Mouse (Mus musculus): ENCODE data around the gene Ston1.

The Ston1 gene

DNA sequence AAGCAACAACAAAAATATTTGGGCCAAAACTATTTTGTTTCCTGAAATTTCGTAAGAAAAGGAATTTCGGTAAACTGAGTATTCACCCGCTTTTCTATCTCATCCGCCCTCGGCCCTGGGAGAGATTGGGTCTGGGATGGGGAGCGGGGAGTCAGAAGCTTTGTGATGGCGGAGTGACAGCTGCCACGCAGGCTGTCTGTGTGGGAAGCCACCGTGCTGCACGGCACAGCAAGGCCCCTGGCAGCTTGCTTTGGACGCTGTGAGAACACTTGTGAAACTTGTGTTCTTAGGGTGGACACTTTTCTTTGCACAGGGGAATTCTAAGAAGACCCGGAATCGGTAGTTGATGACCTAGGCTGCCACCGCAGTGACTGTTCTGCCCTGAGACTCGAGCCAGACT, 10.1 kb upstream of the Ston1 start:
- DNase-seq (ENCODE audit: extremely low spot score, low read depth, low spot score): no peak

GRCm38 (mm10) chr17:88588228-88588627, 9.3 kb upstream of the Ston1 start:
- no peak for DNase-seq (ENCODE audit: extremely low spot score, low read depth, low spot score)

DNA sequence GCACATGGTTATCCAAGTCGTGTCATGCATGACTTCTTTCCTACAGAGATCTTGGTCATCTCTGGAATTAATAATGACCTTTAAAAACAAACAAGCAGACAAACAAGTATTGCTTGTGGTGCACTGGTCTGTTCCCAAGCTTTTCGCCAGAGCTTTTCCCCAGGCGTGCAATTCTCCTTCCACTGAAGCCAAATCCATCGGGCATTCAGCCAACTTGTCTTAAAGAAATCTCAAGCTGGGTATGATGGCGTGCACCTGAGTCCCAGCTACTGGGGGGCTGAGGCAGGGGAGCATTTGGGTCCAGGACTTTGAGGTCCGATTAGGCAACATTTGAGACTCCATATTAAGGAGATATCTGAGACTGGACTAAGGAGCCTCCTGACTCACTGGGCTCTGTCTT, 7.2 kb upstream of the Ston1 start:
- no peak for DNase-seq (ENCODE audit: extremely low spot score, low read depth, low spot score)

DNA sequence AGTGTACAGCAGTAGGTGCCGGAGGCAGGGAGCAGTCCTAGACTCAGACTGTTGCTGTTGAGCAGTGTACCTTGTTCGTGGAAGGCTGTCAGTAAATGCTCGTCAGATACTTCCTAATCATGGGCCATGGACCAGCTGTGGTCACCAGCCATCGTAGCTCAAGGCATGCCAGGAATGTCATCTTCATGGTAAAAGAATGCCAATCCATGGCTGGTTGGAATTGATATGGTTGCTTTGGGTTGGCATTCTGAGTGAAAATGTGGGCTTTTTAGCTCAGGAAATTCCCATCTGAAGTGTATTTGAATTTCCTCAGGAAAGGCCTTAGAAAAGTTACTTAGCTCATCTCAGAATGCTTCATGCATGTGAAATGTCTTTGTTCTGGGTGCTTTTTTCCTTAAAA, 2.4 kb upstream of the Ston1 start:
- DNase-seq (ENCODE audit: extremely low spot score, low read depth, low spot score): no peak

- DNase-seq (ENCODE audit: extremely low spot score, low read depth, low spot score): no peak
Measured at GRCm38 (mm10) chr17:88596068-88596467, 1.4 kb upstream of the Ston1 start.

DNA sequence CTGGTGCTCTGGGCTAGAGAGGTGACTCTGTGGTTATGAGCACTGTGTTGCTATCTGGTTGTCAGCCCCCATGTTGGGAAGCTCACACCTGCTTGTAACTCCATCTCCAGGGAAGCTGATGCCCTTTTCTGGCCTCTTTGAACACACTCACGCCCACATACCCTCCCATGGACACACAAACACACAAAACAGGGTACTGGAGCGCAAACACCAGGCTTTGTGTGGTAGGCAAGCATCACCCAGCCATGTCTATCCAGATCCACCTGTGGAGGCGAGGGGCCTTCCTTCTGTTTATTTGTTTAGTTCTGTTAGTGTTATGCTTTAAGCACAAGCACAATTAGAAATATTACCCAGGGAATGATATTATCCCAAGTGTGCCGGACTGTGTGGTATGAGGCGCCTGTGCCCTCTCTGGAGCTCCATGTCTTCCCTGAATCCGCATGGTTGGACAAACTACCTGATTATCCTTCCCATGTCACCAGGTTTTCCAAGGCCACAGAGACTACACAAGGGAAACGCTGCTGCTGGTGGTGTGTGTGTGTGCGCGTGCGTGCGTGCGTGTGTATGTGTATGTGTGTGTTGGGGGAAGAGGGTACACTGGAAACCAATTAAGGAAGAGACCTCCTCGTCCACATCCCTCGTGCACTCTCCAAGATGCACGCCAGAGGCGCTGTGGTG, 801 bp upstream of the Ston1 start:
- no peak for DNase-seq (ENCODE audit: extremely low spot score, low read depth, low spot score)

- no peak for DNase-seq (ENCODE audit: extremely low spot score, low read depth, low spot score)
Measured at GRCm38 (mm10) chr17:88598056-88598420, 554 bp downstream of the Ston1 start.

GRCm38 (mm10) chr17:88598570-88599368, 1.3 kb downstream of the Ston1 start:
- DNase-seq (ENCODE audit: extremely low spot score, low read depth, low spot score): no peak

GRCm38 (mm10) chr17:88600492-88601026, 3.1 kb downstream of the Ston1 start:
- DNase-seq (ENCODE audit: extremely low spot score, low read depth, low spot score): no peak

DNA sequence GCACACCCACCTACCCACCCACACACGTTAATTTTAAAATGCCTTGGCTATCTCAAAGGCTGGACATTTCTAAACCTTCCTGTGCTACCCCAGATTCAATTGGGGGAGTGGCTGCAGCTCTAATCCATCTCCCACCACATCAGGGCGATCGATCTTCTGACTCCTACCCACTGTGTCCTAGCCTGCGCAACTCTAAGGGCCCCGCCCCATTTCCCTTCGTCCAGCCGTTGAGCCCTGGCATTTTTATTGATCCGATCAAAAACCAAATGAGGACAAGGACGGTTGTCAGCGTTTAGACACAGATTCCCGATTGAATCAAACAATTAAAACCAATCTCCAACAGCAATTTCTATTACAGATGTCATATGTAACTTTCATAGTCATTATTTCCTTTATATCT, 6.5 kb downstream of the Ston1 start:
- no peak for DNase-seq (ENCODE audit: extremely low spot score, low read depth, low spot score)

DNA sequence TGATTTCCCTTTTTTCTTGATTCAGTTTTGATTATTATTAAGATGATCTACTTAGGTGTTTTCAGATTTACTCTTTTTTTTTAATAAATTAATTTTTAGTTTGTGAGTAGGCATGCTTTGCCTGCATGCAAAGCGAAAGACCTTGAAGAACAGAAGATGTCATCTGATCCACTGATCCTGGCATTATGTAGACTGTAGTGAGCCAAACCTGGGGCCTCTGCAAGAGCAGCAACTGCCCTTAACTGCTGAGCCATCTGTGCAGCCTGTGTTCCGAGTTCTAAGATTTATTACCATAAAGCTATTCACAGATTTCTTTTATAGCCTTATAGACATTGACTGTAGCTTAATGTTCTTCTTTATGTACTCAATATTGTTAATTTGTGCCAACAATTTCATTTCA, 8.6 kb downstream of the Ston1 start:
- no peak for DNase-seq (ENCODE audit: extremely low spot score, low read depth, low spot score)

- no peak for DNase-seq (ENCODE audit: extremely low spot score, low read depth, low spot score)
Measured at GRCm38 (mm10) chr17:88609361-88609760, 11.9 kb downstream of the Ston1 start.

- DNase-seq (ENCODE audit: extremely low spot score, low read depth, low spot score): no peak
Measured at GRCm38 (mm10) chr17:88611057-88611456, 13.6 kb downstream of the Ston1 start.

DNA sequence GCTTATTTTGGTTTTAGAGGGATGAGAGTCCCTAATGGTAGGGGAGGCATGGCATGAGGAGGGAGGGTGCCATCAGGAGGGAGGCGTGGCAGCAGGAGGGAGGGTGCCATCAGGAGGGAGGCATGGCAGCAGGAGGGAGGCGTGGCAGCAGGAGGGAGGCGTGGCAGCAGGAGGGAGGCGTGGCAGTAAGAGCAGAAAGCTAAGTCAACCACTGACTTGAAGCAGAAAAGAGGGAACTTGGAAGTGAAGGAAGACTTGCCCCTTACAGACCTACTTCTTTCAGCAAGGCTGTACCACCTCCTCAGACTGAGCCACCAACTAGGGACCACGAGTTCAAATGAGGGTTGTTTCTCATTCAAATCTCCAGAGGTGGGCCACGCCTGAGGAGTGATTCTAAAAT, 15.7 kb downstream of the Ston1 start:
- no peak for DNase-seq (ENCODE audit: extremely low spot score, low read depth, low spot score)

DNA sequence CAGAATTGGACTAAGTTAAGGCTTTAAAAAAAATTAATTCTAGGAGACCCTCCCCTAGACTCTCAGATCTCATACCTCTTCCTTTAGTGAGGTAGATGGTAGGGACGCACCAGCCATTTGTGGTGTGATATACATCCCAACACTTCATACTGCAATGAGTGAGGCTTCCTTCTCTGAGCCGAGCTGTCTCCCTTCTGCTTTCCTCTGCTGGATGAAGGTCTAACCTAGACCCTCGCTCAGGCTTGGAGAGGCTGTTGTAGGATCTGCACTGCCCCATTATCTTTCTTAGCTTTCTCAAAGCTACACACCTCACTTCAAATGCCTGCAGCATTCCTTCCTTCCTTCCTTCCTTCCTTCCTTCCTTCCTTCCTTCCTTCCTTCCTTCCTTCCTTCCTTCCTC, 16.2 kb downstream of the Ston1 start:
- no peak for DNase-seq (ENCODE audit: extremely low spot score, low read depth, low spot score)

DNA sequence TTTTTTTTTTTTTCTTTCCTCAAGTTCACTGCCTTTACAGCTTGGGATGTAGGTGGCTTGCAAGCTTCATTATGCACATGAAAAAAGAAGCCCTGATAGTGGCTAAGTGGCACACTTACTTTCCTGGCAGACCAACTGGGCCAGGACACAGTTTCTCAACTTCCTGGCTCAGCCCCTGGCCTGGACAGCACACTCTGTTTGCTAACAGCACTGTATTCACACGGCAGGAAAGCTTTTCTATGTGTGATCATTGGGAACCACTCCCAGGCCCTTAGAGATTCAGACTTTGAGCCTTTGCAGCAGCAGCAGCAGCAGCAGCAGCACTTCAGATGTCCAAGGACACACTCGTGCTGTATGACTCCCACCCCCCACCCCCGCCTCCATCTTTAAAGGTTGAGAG, 16.8 kb downstream of the Ston1 start:
- DNase-seq (ENCODE audit: extremely low spot score, low read depth, low spot score): no peak

- no peak for DNase-seq (ENCODE audit: extremely low spot score, low read depth, low spot score)
Measured at GRCm38 (mm10) chr17:88614733-88615132, 17.2 kb downstream of the Ston1 start.

- DNase-seq (ENCODE audit: extremely low spot score, low read depth, low spot score): no peak
Measured at GRCm38 (mm10) chr17:88615492-88616155, 18.1 kb downstream of the Ston1 start.

DNA sequence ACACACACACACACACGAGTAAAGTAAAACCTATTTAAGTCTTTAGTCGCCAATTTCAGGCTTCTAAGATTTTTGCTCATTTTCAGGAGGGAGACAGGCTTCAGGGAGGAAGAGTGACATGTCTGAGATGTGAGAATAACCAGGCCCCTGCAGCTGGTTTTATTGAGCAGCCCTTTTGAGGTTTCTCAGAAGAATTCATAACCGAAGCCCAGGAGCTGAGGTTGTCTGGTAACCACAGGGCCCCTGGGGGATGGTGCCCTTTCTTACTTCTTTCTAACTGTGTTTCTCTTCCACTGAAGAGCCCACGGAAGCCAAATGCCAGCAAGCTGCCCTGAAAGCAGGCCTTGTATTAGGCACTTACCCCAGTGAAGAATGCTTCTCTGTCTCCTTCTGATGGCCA, 23.5 kb downstream of the Ston1 start:
- DNase-seq (ENCODE audit: extremely low spot score, low read depth, low spot score): no peak

DNA sequence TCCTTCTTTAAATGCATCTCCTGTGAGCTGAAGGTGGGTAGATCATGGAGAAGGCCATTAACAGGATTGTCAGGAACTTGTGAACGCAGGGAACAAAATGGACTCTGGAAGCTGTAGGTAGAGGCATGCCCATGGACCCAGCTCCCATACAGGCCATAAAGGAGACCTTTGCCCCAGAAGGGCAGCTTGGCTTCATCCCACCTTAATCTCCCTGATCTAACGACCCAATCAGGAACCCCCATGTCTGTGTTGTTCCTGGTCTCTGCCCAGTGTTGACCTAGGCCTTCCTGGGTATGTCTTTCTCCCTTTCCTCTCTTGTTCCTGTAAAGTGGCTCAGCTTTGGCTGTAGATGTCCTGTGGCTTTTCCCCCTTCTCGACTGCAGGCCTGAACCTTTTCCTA, 23.9 kb downstream of the Ston1 start:
- DNase-seq (ENCODE audit: extremely low spot score, low read depth, low spot score): no peak

DNA sequence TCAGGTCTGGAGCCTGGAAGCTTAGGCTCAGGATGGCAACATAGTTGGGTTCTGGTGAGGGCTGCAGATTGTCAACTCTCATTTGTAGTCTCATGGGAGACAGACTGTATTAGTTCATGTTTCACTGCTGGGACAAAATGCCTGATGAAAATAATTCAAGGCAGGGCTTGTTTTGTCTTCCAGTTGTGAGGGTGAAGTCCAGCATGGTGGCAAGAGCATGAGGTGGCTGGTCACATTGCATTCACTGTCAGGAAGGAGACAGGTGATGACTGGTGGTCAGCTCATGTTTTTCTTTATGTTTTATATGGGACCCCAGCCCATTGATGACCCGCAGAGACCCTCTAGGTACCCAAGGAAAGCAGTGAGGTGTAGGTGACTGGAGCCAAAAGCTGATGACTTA, 25.2 kb downstream of the Ston1 start:
- no peak for DNase-seq (ENCODE audit: extremely low spot score, low read depth, low spot score)

- no peak for DNase-seq (ENCODE audit: extremely low spot score, low read depth, low spot score)
Measured at GRCm38 (mm10) chr17:88624386-88624785, 26.9 kb downstream of the Ston1 start.

All from hindlimb bud, embryonic 11.5 days (tissue).